Mouse (Mus musculus) limb, embryonic 13.5 days (tissue): ENCODE measurements around the gene Znhit6. TPM values are rescaled to one million over a fixed set of nuclear protein-coding genes. Genes with fewer than 3 reads are reported as not detected.

ENCODE experiments used
- ATAC-seq: fragments of 200-750 bp; cut with Nextera tagmentation; 2 replicates; pipeline ENCODE4 v1.8.0; 2017; ENCODE audit warnings: low read depth, moderate number of reproducible peaks, moderate TSS enrichment; ENCODE audit not compliant: low FRiP score
- H3K27ac ChIP-seq: fragments of 300-500 bp; sonication (generic); 2 replicates; pipeline ENCODE4 v1.5.1; 2015; ENCODE audit warnings: inconsistent platforms, mild to moderate bottlenecking, moderate library complexity
- H3K27me3 ChIP-seq: fragments of 300-500 bp; sonication (generic); 2 replicates; pipeline ENCODE4 v1.6.1; 2015; ENCODE audit warnings: mild to moderate bottlenecking, inconsistent platforms
- H3K36me3 ChIP-seq: fragments of 300-500 bp; sonication (generic); 2 replicates; pipeline ENCODE4 v1.6.1; 2015; ENCODE audit warnings: inconsistent platforms, mild to moderate bottlenecking, moderate library complexity
- H3K4me1 ChIP-seq: fragments of 300-500 bp; sonication (generic); 2 replicates; pipeline ENCODE4 v1.6.1; 2015; ENCODE audit warnings: inconsistent platforms
- H3K4me2 ChIP-seq: fragments of 300-500 bp; sonication (generic); replicated peaks from 2 replicates; pipeline ENCODE4 v1.6.1; 2015; ENCODE audit warnings: inconsistent platforms, mild to moderate bottlenecking, moderate library complexity
- H3K4me3 ChIP-seq: fragments of 300-500 bp; sonication (generic); 2 replicates; pipeline ENCODE4 v1.5.1; 2015; ENCODE audit warnings: moderate library complexity, mild to moderate bottlenecking, inconsistent platforms
- H3K9ac ChIP-seq: fragments of 300-500 bp; sonication (generic); 2 replicates; pipeline ENCODE4 v1.6.1; 2015; ENCODE audit warnings: mild to moderate bottlenecking, inconsistent platforms
- H3K9me3 ChIP-seq: fragments of 300-500 bp; sonication (generic); 2 replicates; pipeline ENCODE4 v1.6.1; 2016; ENCODE audit warnings: inconsistent platforms
- WGBS: fragments of 180-500 bp; shearing (Covaris S2); methylation state at CpG from one replicate; pipeline ENCODE4 v1.1.7; 2015; 5-methylcytosine and 5-hydroxymethylcytosine counted together
- polyA plus RNA-seq: library from polyadenylated mRNA; unstranded; fragments of >200 nt; fragmentation: Nextera tagmentation; extraction: Ambion mirVana; gene quantifications from 2 replicates; pipeline ENCODE4 v1.2.1, GENCODE M21; 2015

Gene Znhit6
- polyA plus RNA-seq, 1 experiment from 2014 or later: 41.6 TPM

DNA sequence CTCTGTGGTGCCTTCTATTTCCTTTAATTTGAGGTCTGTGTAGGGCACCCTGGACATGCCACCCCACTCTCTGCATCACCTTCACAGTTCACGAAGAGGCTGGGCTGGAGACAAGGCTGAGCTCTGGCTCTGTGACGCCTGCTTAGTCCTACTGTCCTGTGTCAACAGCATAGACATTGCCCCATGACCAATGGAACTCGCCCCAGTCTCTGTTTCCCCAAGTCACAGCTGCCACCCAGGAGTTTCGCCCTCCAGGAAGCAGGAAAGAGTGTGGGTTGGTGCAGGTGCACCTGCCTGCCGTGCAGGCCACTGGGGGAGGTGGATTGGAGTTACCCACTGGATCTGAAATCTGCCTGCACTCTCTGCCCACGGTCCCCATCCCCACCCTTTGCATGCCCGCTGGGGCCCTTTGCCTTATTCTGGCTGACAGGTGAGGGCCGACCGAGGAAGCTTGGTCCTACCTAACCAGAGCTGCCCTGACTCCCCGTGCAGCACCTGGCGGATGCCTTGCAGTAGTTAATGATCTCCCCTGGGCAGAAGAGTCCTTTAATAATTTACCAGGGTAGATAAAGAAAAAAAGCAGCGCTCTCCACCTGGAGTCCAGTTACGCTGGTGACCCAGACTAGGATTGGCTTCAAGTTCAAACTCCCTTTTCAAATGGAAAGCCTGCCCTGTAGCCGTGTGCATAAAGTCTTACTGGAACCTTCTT lies 58.2 kb downstream of the Znhit6 start:
- Histone ChIP-seq H3K4me3 (no peak overlapping the region), H3K9me3 (no peaks in the 10 kb centered on the region), H3K4me2 (no peak overlapping the region), H3K36me3 (no peaks in the 10 kb centered on the region), H3K27ac (no peak overlapping the region), H3K9ac (no peak overlapping the region), H3K4me1 (peaks cover 27% of the 10 kb centered on the region), H3K27me3 (no peaks in the 10 kb centered on the region)
- 78% methylated on average over 14 of the region's 14 CpGs for WGBS
- no peak for ATAC-seq

- WGBS: 84% methylated on average over 4 of the region's 4 CpGs
- Histone ChIP-seq H3K4me2 (no peak overlapping the region), H3K9ac (no peak overlapping the region), H3K27ac (no peak overlapping the region), H3K4me3 (no peak overlapping the region), H3K4me1 (peaks cover 33% of the 10 kb centered on the region), H3K36me3 (no peaks in the 10 kb centered on the region), H3K27me3 (no peaks in the 10 kb centered on the region), H3K9me3 (no peaks in the 10 kb centered on the region)
- ATAC-seq: no peak
Observed at GRCm38 (mm10) chr3:145640170-145640569, 64.2 kb downstream of the Znhit6 start.

DNA sequence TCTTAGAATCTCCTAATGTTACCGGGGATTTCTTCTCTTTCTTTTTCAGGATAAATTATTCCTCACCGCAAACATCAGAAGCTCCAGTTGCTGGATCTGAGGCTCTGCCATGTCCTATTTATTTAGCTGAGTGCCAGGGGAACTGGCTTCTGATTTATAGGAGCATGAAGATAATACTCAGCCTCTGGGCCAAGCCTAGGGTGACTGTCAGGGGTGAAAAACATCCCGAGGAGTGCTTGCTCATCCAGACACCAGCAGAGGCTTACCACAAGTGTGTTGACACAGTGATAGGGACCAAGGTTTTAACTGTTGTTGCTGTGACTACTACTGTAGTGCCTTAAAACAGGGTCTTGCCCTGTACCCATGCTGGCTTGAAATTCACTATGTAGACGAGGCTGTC lies 64.6 kb downstream of the Znhit6 start:
- Histone ChIP-seq H3K4me3 (no peak overlapping the region), H3K9ac (no peak overlapping the region), H3K4me1 (peaks cover 33% of the 10 kb centered on the region), H3K4me2 (no peak overlapping the region), H3K27me3 (no peaks in the 10 kb centered on the region), H3K9me3 (no peaks in the 10 kb centered on the region), H3K27ac (no peak overlapping the region), H3K36me3 (no peaks in the 10 kb centered on the region)
- 71% methylated on average over 4 of the region's 4 CpGs for WGBS
- ATAC-seq: no peak

DNA sequence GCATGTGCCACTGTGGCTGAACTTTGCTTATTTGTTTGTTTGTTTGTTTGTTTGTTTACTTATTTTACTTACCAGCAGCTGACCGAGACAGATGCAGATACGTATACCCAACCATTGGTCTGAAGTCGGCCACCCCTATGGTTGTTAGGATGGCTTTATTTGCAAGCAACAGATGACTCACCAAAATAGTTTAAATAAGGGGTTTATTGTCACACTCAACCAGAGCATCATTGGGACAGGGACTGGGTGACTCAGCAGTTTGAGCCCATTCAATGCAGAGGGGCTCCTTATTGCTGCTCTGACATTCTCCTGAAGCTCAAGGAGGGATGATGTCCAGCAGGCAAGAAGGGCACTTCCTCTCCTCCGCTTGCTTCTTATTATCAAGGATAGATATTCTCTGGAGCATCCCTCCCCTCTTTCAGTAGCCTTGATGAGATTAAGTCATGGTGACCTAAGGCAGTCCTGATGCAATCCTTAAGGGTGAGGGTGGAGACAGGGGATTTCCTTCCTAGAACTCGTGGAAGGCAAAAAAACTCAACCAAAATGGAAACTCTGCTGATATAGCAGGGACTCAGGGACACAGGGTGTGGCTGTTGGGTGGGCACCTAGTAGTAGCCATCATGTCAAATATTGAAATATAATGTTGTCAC lies 65.2 kb downstream of the Znhit6 start:
- Histone ChIP-seq H3K4me1 (peaks cover 38% of the 10 kb centered on the region), H3K27me3 (no peaks in the 10 kb centered on the region), H3K36me3 (no peaks in the 10 kb centered on the region), H3K9ac (no peak overlapping the region), H3K4me3 (no peak overlapping the region), H3K27ac (no peak overlapping the region), H3K9me3 (no peaks in the 10 kb centered on the region), H3K4me2 (no peak overlapping the region)
- no peak for ATAC-seq
- WGBS: 83% methylated on average over 5 of the region's 5 CpGs

- Histone ChIP-seq H3K27me3 (no peaks in the 10 kb centered on the region), H3K9me3 (no peaks in the 10 kb centered on the region), H3K9ac (no peak overlapping the region), H3K4me2 (no peak overlapping the region), H3K36me3 (no peaks in the 10 kb centered on the region), H3K27ac (no peak overlapping the region), H3K4me1 (peaks cover 44% of the 10 kb centered on the region), H3K4me3 (no peak overlapping the region)
- WGBS: 71% methylated on average over 3 of the region's 3 CpGs
- ATAC-seq: no peak
Observed at GRCm38 (mm10) chr3:145641878-145642277, 65.9 kb downstream of the Znhit6 start.

GRCm38 (mm10) chr3:145642861-145643260 lies 66.9 kb downstream of the Znhit6 start:
- Histone ChIP-seq H3K4me2 (no peak overlapping the region), H3K27ac (no peak overlapping the region), H3K9me3 (no peaks in the 10 kb centered on the region), H3K4me3 (no peak overlapping the region), H3K27me3 (no peaks in the 10 kb centered on the region), H3K36me3 (peaks cover 10% of the 10 kb centered on the region), H3K4me1 (peaks cover 53% of the 10 kb centered on the region), H3K9ac (no peak overlapping the region)
- 26% methylated on average over 11 of the region's 11 CpGs for WGBS
- ATAC-seq: no peak

- WGBS: 67% methylated on average over 6 of the region's 6 CpGs
- no peak overlapping the region for H3K9ac ChIP-seq
- peaks cover 50% of the 10 kb centered on the region for H3K4me1 ChIP-seq
- no peak overlapping the region; the same call in 1 of the 2 replicates for H3K27ac ChIP-seq
- H3K4me3 ChIP-seq: no peak overlapping the region
- peaks cover 17% of the 10 kb centered on the region for H3K36me3 ChIP-seq
- H3K27me3 ChIP-seq: no peaks in the 10 kb centered on the region
- ATAC-seq: no peak
- no peaks in the 10 kb centered on the region for H3K9me3 ChIP-seq
- H3K4me2 ChIP-seq: no peak overlapping the region
Observed at GRCm38 (mm10) chr3:145645463-145645862, 69.5 kb downstream of the Znhit6 start.

GRCm38 (mm10) chr3:145646009-145646408 lies 70.0 kb downstream of the Znhit6 start:
- no peak overlapping the region for H3K9ac ChIP-seq
- peak overlapping the region; percentile 41 for H3K4me2 ChIP-seq
- ATAC-seq: no peak
- peak overlapping the region; percentile 45; the same call in 1 of the 2 replicates for H3K27ac ChIP-seq
- H3K9me3 ChIP-seq: no peaks in the 10 kb centered on the region
- 29% methylated on average over 3 of the region's 3 CpGs for WGBS
- H3K36me3 ChIP-seq: peaks cover 17% of the 10 kb centered on the region
- peaks cover 55% of the 10 kb centered on the region for H3K4me1 ChIP-seq
- H3K27me3 ChIP-seq: no peaks in the 10 kb centered on the region
- no peak overlapping the region; the same call in 1 of the 2 replicates for H3K4me3 ChIP-seq

GRCm38 (mm10) chr3:145646666-145647065 lies 70.7 kb downstream of the Znhit6 start:
- peaks cover 17% of the 10 kb centered on the region for H3K36me3 ChIP-seq

DNA sequence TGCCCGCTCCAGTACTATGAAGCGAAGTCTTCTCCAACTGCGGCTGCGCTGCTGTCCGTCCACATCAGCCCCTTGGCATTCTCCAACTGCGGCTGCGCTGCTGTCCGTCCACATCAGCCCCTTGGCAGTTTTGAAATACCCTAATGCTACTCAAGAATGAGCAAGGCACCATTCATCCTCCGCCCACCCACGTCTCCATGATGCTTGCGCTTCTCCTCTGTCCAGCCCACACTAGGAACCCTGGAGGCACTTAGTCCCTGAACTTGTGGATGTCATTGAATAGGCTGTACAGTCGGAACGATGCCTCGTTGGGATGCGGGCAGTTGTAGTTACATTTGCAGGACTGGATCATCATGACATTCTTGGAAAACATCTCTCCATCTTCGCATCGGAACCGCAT lies 71.4 kb downstream of the Znhit6 start:
- ATAC-seq: no peak
- Histone ChIP-seq H3K4me1 (peaks cover 64% of the 10 kb centered on the region), H3K9ac (0 out of 2 replicates have a peak overlapping the region, but pooled peaks have one; percentile 93)

More at GRCm38 (mm10) chr3:145646666-145647065, 70.7 kb downstream of the Znhit6 start:
- H3K9me3 ChIP-seq: no peaks in the 10 kb centered on the region
- H3K4me1 ChIP-seq: peaks cover 62% of the 10 kb centered on the region
- WGBS: 70% methylated on average over 2 of the region's 2 CpGs
- no peak overlapping the region for H3K27ac ChIP-seq
- no peak for ATAC-seq
- peak overlapping the region; percentile 75 for H3K4me2 ChIP-seq
- no peak overlapping the region; the same call in 1 of the 2 replicates for H3K4me3 ChIP-seq
- H3K27me3 ChIP-seq: no peaks in the 10 kb centered on the region
- no peak overlapping the region for H3K9ac ChIP-seq

DNA sequence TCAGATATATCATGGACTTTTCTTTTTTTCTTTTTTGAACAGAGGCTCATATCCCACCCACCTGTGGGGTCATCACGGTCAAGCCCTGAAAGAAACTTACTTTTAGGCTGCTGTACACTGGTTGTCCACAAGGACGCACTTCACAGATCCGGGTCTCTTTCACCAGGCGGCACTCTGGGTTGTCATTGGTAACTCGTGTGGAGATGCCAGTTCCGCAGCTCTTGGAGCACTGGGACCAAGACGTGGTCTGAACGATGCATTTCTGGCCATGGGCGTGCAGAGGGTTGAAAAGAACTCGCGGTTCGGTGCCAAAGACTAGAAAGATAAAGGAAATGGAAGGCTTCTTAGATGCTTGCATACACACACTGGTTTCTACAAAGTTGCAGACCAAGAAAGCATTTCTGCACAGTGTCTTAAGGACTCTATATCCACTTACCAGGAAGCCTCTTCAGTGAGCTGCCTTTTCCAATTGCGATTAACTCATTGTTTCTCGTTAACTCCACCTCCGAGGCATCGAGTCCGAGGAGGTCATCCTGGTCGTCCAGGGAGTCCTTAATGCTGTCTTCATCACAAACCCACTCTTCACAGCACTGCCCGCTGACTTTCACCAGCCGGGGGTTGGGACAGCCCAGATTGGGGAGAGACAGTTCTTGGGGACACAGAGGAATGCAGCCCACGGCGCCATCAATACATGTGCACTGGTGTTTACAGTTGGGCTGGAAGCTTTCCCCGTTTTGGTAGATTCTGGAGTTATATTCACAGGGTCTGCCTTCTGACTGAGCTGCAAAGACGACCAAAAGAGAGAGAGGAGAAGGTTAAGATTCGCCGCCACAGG lies 72.3 kb downstream of the Znhit6 start:
- Histone ChIP-seq H3K27ac (peak overlapping the region; percentile 98), H3K4me1 (peaks cover 62% of the 10 kb centered on the region), H3K4me3 (peak overlapping the region; percentile 78), H3K27me3 (no peaks in the 10 kb centered on the region), H3K9ac (peak overlapping the region; percentile 93), H3K9me3 (no peaks in the 10 kb centered on the region), H3K36me3 (peaks cover 17% of the 10 kb centered on the region), H3K4me2 (peak overlapping the region; percentile 75)
- ATAC-seq: no peak
- WGBS: 24% methylated on average over 26 of the region's 26 CpGs

More for the DNA sequence above, 71.4 kb downstream of the Znhit6 start:
- no peaks in the 10 kb centered on the region for H3K27me3 ChIP-seq
- no peaks in the 10 kb centered on the region for H3K9me3 ChIP-seq
- no peak overlapping the region for H3K27ac ChIP-seq
- H3K4me2 ChIP-seq: peak overlapping the region; percentile 75
- peaks cover 17% of the 10 kb centered on the region for H3K36me3 ChIP-seq
- 94% methylated on average over 18 of the region's 18 CpGs for WGBS
- H3K4me3 ChIP-seq: peak overlapping the region; percentile 78
